Mouse (Mus musculus) spleen, adult 2 months (tissue): ENCODE measurements around the gene Polr1e.
A peak's percentile ranks its signal among the peaks of the same experiment; 100 is the strongest.

Source experiments
- CTCF ChIP-seq: fragments of 200-500 bp; IDR thresholded peaks from 2 replicates; pipeline ENCODE4 v1.5.1; 2011; ENCODE audit warnings: mild to moderate bottlenecking, inconsistent platforms; ENCODE audit not compliant: insufficient read depth, insufficient read length, insufficient replicate concordance; ENCODE audit errors: extremely low read depth
- POLR2A ChIP-seq: fragments of 200-500 bp; IDR thresholded peaks from 2 replicates; pipeline ENCODE4 v1.6.1; 2011; ENCODE audit warnings: low read depth, low read length, inconsistent platforms

DNA sequence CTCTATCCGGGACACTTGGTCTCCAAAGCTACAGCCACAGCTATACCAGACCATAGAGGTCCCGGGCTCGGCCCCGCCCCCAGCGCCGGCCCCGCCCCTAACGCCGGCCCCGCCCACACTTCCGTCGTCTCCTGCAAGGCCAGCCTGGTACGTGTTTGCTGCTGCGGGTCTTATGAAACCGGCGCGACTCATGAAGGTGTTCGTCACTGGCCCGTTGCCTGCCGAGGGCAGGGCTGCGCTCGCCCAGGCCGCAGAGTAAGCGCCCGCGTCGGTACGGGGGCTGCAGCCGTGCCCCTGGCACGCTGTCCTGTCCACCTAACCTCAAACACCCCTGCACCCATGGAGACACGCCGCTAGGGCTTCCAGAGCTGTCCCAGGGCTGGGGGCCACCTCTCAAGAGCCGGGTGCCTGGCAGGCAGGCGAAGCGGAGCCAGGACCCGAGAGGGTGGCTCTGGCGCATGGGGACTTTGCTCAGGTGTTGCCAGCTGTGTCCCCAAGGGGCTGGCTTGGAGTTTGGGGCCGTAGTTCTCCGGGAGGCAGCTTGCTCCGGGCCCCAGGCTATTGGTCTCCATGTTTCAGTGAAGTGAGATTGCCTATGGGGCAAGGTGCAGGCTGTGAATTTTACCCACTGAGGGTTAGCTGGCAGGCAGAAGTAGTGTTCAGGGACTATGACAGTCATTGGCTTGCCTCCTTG lies 37.0 kb upstream of the Polr1e start, which contains the start of gene Grhpr:
- TF ChIP-seq POLR2A (peak; percentile 69), CTCF (peak; percentile 9; the same call in 1 of the 2 replicates)
